Mouse (Mus musculus): ENCODE measurements at regions not wholly inside any gene's neighbourhood (a gene's known extent, or its start where the extent isn't known, plus 50 kb on each side); places are given as distances from the start of the nearest gene placed in this dataset.

GRCm38 (mm10) chr6:10156097-10156496 is 1207.9 kb downstream of the Nxph1 start:
- H3K36me3 ChIP-seq: no peaks in the 10 kb centered on the region
- H3K4me1 ChIP-seq (replicated peaks): no peaks in the 10 kb centered on the region
- no peak for ATAC-seq (ENCODE audit: low FRiP score, low read depth)
- no peaks in the 10 kb centered on the region for H3K27me3 ChIP-seq
- whole genome bisulfite sequencing: 61% methylated on average over 2 of the region's 2 CpGs
- no peak overlapping the region for H3K9ac ChIP-seq
- H3K9me3 ChIP-seq: no peaks in the 10 kb centered on the region
- no peak overlapping the region for H3K27ac ChIP-seq (replicated peaks)
- H3K4me3 ChIP-seq: no peak overlapping the region
- no peak overlapping the region for H3K4me2 ChIP-seq

DNA sequence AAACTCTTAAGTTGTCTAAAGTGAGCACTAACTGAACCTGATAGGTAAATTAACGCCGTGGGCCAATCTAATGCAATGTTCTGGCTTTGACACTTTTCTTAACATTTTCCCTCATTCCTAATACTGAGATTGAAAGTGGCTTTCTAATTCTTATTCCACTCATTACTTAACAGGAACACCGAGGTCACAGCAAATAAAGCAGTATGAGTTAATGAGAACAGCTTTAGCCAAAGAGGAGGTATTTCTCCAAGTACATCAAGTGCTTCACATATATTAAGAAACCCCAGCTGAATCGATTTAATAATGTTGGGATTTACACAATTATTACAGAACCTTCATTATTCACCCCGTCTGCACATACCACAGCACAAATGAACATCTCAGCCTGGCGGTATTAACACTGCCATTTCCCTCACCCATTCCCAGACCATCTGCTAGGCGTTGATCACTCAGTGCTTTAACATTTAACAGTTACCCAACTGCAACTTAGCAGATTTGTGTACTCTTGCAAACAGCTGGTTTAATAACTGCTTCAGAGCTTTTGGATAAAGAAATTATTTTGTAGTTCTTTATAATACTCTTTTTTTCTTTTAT is 1233.5 kb downstream of the Nxph1 start:
- Histone ChIP-seq H3K27ac (replicated peaks) (no peak overlapping the region), H3K4me1 (replicated peaks) (no peaks in the 10 kb centered on the region), H3K27me3 (no peaks in the 10 kb centered on the region), H3K36me3 (no peaks in the 10 kb centered on the region), H3K4me2 (no peak overlapping the region), H3K4me3 (no peak overlapping the region), H3K9me3 (no peaks in the 10 kb centered on the region; the same call in 1 of the 2 replicates), H3K9ac (no peak overlapping the region)
- peak; percentile 81 for ATAC-seq (ENCODE audit: low FRiP score, low read depth)
- WGBS: 58% methylated on average over 7 of the region's 7 CpGs

GRCm38 (mm10) chr6:10185971-10186370 is 1237.7 kb downstream of the Nxph1 start:
- Histone ChIP-seq H3K36me3 (no peaks in the 10 kb centered on the region), H3K27ac (replicated peaks) (no peak overlapping the region), H3K27me3 (no peaks in the 10 kb centered on the region), H3K4me2 (no peak overlapping the region), H3K4me3 (no peak overlapping the region), H3K9me3 (no peaks in the 10 kb centered on the region; the same call in 1 of the 2 replicates), H3K4me1 (replicated peaks) (no peaks in the 10 kb centered on the region), H3K9ac (no peak overlapping the region)
- ATAC-seq (ENCODE audit: low FRiP score, low read depth): no peak
